Mouse (Mus musculus): ENCODE measurements at regions not wholly inside any gene's neighbourhood (a gene's known extent, or its start where the extent isn't known, plus 50 kb on each side); places are given as distances from the start of the nearest gene placed in this dataset.
"Not testable (repeated sequence)": the region's sequence is repeated elsewhere in the genome, so short reads cannot be mapped to it uniquely, and the experiment has no call there.

- DNase-seq (ENCODE audit: low spot score in 2 of 2): no peak
Measured at GRCm38 (mm10) chr3:149074658-149075487, 84.5 kb upstream of the Adgrl2 start.

GRCm38 (mm10) chr3:149070201-149070600, 79.8 kb upstream of the Adgrl2 start:
- DNase-seq (ENCODE audit: low spot score in 2 of 2): no peak

GRCm38 (mm10) chr3:149069436-149069835, 79.1 kb upstream of the Adgrl2 start:
- DNase-seq (ENCODE audit: low spot score in 2 of 2): no peak

GRCm38 (mm10) chr3:149068821-149069220, 78.5 kb upstream of the Adgrl2 start:
- DNase-seq (ENCODE audit: low spot score in 2 of 2): no peak

GRCm38 (mm10) chr3:149067758-149068157, 77.4 kb upstream of the Adgrl2 start:
- DNase-seq (ENCODE audit: low spot score in 2 of 2): no peak

- no peak for DNase-seq (ENCODE audit: low spot score in 2 of 2)
Measured at GRCm38 (mm10) chr3:149055077-149055476, 64.7 kb upstream of the Adgrl2 start.

- not testable (repeated sequence) for DNase-seq (ENCODE audit: low spot score in 2 of 2)
Measured at GRCm38 (mm10) chr3:149052295-149052902, 62.0 kb upstream of the Adgrl2 start.

- no peak for DNase-seq (ENCODE audit: low spot score in 2 of 2)
Measured at GRCm38 (mm10) chr3:149045343-149045742, 55.0 kb upstream of the Adgrl2 start.

- no peak for DNase-seq (ENCODE audit: low spot score in 2 of 2)
Measured at GRCm38 (mm10) chr3:149043901-149044300, 53.5 kb upstream of the Adgrl2 start.

- no peak for DNase-seq (ENCODE audit: low spot score in 2 of 2)
Measured at GRCm38 (mm10) chr3:149042527-149042926, 52.2 kb upstream of the Adgrl2 start.

GRCm38 (mm10) chr3:149041188-149041587, 50.8 kb upstream of the Adgrl2 start:
- DNase-seq (ENCODE audit: low spot score in 2 of 2): no peak
